Mouse (Mus musculus) neutrophil, adult 5-6 weeks (primary cell): ENCODE measurements around the gene 3110009E18Rik. TPM values are rescaled to one million over a fixed set of nuclear protein-coding genes. Genes with fewer than 3 reads are reported as not detected.

Source experiments
- ATAC-seq: fragments of 151-379, 151-347 bp; 2 replicates; pipeline ENCODE4 v1.8.0; 2017; ENCODE audit warnings: mild to moderate bottlenecking, moderate TSS enrichment; ENCODE audit not compliant: insufficient number of reproducible peaks, poor library complexity, low FRiP score, severe bottlenecking; ENCODE audit errors: extremely low read depth
- total RNA-seq: library from RNA; stranded (forward); fragments of 200-1000 nt; gene quantifications from 2 replicates; pipeline ENCODE4 v1.2.3, GENCODE M21; 2017

The 3110009E18Rik gene
- total RNA-seq, 1 experiment from 2014 or later = 5.1 TPM

GRCm38 (mm10) chr1:120223613-120224012 lies 102.6 kb downstream of the 3110009E18Rik start:
- no peak for ATAC-seq

- ATAC-seq = no peak
Observed at GRCm38 (mm10) chr1:120229723-120230471, 108.9 kb downstream of the 3110009E18Rik start.

- no peak for ATAC-seq
Observed at GRCm38 (mm10) chr1:120231334-120231733, 110.3 kb downstream of the 3110009E18Rik start.

GRCm38 (mm10) chr1:120232170-120232569 lies 111.2 kb downstream of the 3110009E18Rik start:
- ATAC-seq = no peak

- no peak for ATAC-seq
Observed at GRCm38 (mm10) chr1:120235631-120236215, 114.7 kb downstream of the 3110009E18Rik start.

- ATAC-seq = no peak
Observed at GRCm38 (mm10) chr1:120236424-120236823, 115.4 kb downstream of the 3110009E18Rik start.

- no peak for ATAC-seq
Observed at GRCm38 (mm10) chr1:120237068-120237467, 116.1 kb downstream of the 3110009E18Rik start.

Other genes starting within 250 kb of the 3110009E18Rik start
- 2.7 and 2.8 TPM in 2 replicates for gene Tmem177, start 208.0 kb upstream of the 3110009E18Rik start, total RNA-seq
- not detected in 2 replicates for gene Cfap221, start 124.0 kb upstream of the 3110009E18Rik start, total RNA-seq
- not detected in 2 replicates for gene Sctr, start 114.3 kb upstream of the 3110009E18Rik start, total RNA-seq
- not detected in 2 replicates for gene Tmem37, start 47.1 kb upstream of the 3110009E18Rik start, total RNA-seq
- 29.0 and 52.2 TPM in 2 replicates for gene Dbi, start 109 bp upstream of the 3110009E18Rik start, total RNA-seq
- 0.58 and 1.1 TPM in 2 replicates for gene Steap3, start 151.5 kb downstream of the 3110009E18Rik start, total RNA-seq
- not detected in 2 replicates for gene C1ql2, start 219.4 kb downstream of the 3110009E18Rik start, total RNA-seq